Mouse (Mus musculus) embryo, embryonic 9.5 days (tissue): ENCODE results near the gene Kdm1a.
A peak's percentile ranks its signal among the peaks of the same experiment; 100 is the strongest.

Experiments used
- DNase-seq: peaks from one replicate; pipeline ENCODE4 v3.0.0-alpha.2; 2017; ENCODE audit errors: extremely low spot score

Gene Kdm1a

GRCm38 (mm10) chr4:136526412-136526811, 76.1 kb downstream of the Kdm1a start:
- DNase-seq = peak; percentile 35

- DNase-seq = no peak
These were observed 78.2 kb downstream of the Kdm1a start for GRCm38 (mm10) chr4:136524309-136524708.

- DNase-seq = no peak
These were observed 80.6 kb downstream of the Kdm1a start for GRCm38 (mm10) chr4:136521898-136522297.

GRCm38 (mm10) chr4:136519866-136520265, 82.7 kb downstream of the Kdm1a start:
- DNase-seq = no peak

- DNase-seq = no peak
These were observed 83.9 kb downstream of the Kdm1a start for GRCm38 (mm10) chr4:136518576-136518975.

- DNase-seq = no peak
These were observed 84.4 kb downstream of the Kdm1a start for GRCm38 (mm10) chr4:136518141-136518540.

GRCm38 (mm10) chr4:136512905-136513304, 89.6 kb downstream of the Kdm1a start:
- no peak for DNase-seq

GRCm38 (mm10) chr4:136511708-136512107, 90.8 kb downstream of the Kdm1a start:
- no peak for DNase-seq

GRCm38 (mm10) chr4:136509857-136510256, 92.7 kb downstream of the Kdm1a start:
- DNase-seq = no peak

GRCm38 (mm10) chr4:136505426-136506215, 96.9 kb downstream of the Kdm1a start:
- no peak for DNase-seq
